Mouse (Mus musculus) stomach, postnatal 0 days (tissue): ENCODE data around the gene Cdpf1.

Source experiments
- CTCF ChIP-seq: IDR thresholded peaks from 2 replicates; pipeline ENCODE4 v1.5.1; 2016; ENCODE audit warnings: antibody characterized with exemption, low read depth, mild to moderate bottlenecking, moderate library complexity
- EP300 ChIP-seq: optimal IDR thresholded peaks from 2 replicates; pipeline ENCODE3; 2016; ENCODE audit warnings: antibody characterized with exemption

GRCm38 (mm10) chr15:85810462-85810805 is 1.1 kb downstream of the Cdpf1 start:
- TF ChIP-seq CTCF (no peak), EP300 (no peak)
